Mouse (Mus musculus) ES-E14 (cell line): ENCODE measurements around the gene Galns. TPM values are rescaled to one million over a fixed set of nuclear protein-coding genes. Genes with fewer than 3 reads are reported as not detected.
A peak's percentile ranks its signal among the peaks of the same experiment; 100 is the strongest.
"Not testable (repeated sequence)": the region's sequence is repeated elsewhere in the genome, so short reads cannot be mapped to it uniquely, and the experiment has no call there.

Experiments
- DNase-seq: peaks from one replicate; pipeline ENCODE4 v3.0.0-alpha.2; 2013; ENCODE audit warnings: low read depth, low spot score
- H3K27ac ChIP-seq: 2 replicates; pipeline ENCODE4 v1.5.1; 2012; ENCODE audit warnings: low read depth, mild to moderate bottlenecking, low read length, moderate library complexity, mixed read lengths; ENCODE audit not compliant: poor library complexity, insufficient read depth, severe bottlenecking
- H3K36me3 ChIP-seq: 2 replicates; pipeline ENCODE4 v1.6.1; 2012; ENCODE audit warnings: mild to moderate bottlenecking, low read length, moderate library complexity, mixed read lengths; ENCODE audit not compliant: control insufficient read depth, poor library complexity, insufficient read depth, severe bottlenecking
- H3K4me1 ChIP-seq, 2 experiments: fragments of 150-350 bp in 1 of 2; sonication (generic) in 1 of 2; 2 replicates each; pipeline ENCODE4 v1.6.1; 2012; ENCODE audit warnings: low read length in 2 of 2, mild to moderate bottlenecking in 1 of 2, mixed read lengths in 1 of 2; ENCODE audit not compliant: control insufficient read depth in 2 of 2, insufficient read depth in 2 of 2, poor library complexity in 1 of 2
- H3K4me3 ChIP-seq, 2 experiments: fragments of 150-350 bp in 1 of 2; sonication (generic) in 1 of 2; 2 replicates each; pipeline ENCODE4 v1.5.1; 2012; ENCODE audit warnings: low read length in 2 of 2, low read depth in 1 of 2, mild to moderate bottlenecking in 1 of 2, mixed read lengths in 1 of 2; ENCODE audit not compliant: insufficient read depth in 1 of 2, poor library complexity in 1 of 2, severe bottlenecking in 1 of 2
- H3K9ac ChIP-seq: 2 replicates; pipeline ENCODE4 v1.6.1; 2012; ENCODE audit warnings: low read depth, mild to moderate bottlenecking, low read length, mixed read lengths; ENCODE audit not compliant: poor library complexity, insufficient read depth, severe bottlenecking
- H3K9me3 ChIP-seq: fragments of 150-350 bp; sonication (generic); 2 replicates; pipeline ENCODE4 v1.6.1; 2012; ENCODE audit warnings: low read depth, mild to moderate bottlenecking, low read length; ENCODE audit not compliant: control insufficient read depth, insufficient read depth
- CHD2 ChIP-seq: IDR thresholded peaks from 2 replicates; pipeline ENCODE4 v1.6.1; 2014; ENCODE audit warnings: mild to moderate bottlenecking, low read depth, low read length, inconsistent platforms
- HCFC1 ChIP-seq: IDR thresholded peaks from 2 replicates; pipeline ENCODE4 v1.6.1; 2012; ENCODE audit warnings: low read length, inconsistent platforms, borderline replicate concordance; ENCODE audit not compliant: insufficient read depth
- MAFK ChIP-seq: IDR thresholded peaks from 2 replicates; pipeline ENCODE4 v1.6.1; 2014; ENCODE audit warnings: mild to moderate bottlenecking, low read depth, low read length, inconsistent platforms; ENCODE audit not compliant: insufficient read depth
- ZC3H11A ChIP-seq: IDR thresholded peaks from 2 replicates; pipeline ENCODE4 v1.6.1; 2012; ENCODE audit warnings: low read depth, mild to moderate bottlenecking, inconsistent platforms, low read length, borderline replicate concordance
- ZNF384 ChIP-seq: IDR thresholded peaks from 2 replicates; pipeline ENCODE4 v1.6.1; 2012; ENCODE audit warnings: low read depth, low read length, inconsistent platforms
- in situ Hi-C, 2 experiments: fragments of 600-800 bp; cut with MboI; formaldehyde crosslinking; loops; one replicate each; pipeline ENCODE4 v1.15.1; 2025; ENCODE audit warnings: low sequenced_read_pairs in 2 of 2, inconsistent platforms in 1 of 2; ENCODE audit not compliant: unreplicated experiment in 2 of 2
- total RNA-seq: library from RNA; depleted of rRNA; stranded (reverse); fragments of 300-350 nt; gene quantifications from 2 replicates; pipeline ENCODE4 v1.2.3, GENCODE M21; 2012

Gene Galns
- total RNA-seq, 1 experiment, result 9.2 TPM

DNA sequence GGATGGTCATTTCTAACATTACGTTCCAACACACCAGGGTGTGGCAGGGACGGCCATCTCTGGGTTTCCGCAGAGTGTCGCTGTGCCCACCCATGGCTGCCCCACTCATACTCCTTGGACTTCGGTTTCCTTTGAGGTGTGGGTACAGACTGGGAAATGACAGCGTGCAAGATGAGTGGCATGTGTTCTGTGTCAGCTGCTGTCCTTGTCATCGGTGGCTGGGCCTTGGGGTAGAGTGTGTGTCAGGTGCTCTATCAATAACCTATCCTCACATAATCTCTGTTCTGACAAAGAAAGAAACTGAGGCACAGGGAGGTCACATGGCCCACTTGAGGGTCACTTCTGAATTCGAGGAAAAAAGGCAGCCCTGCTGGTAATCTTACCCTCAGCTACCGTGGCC is 26.0 kb upstream of the Galns start:
- no peak overlapping the region for H3K4me3 ChIP-seq
- TF ChIP-seq CHD2 (no peak), ZC3H11A (no peak), MAFK (no peak), ZNF384 (no peak), HCFC1 (no peak)
- no peak overlapping the region for H3K9ac ChIP-seq
- in situ Hi-C loops, result no loop called here
- H3K9me3 ChIP-seq, result no peaks in the 10 kb centered on the region
- no peak overlapping the region; the same call in 1 of the 2 replicates for H3K27ac ChIP-seq
- no peaks in the 10 kb centered on the region for H3K36me3 ChIP-seq
- peaks cover 0 to 9% of the 10 kb centered on the region in 2 experiments; a peak in 1 of 4 replicates for H3K4me1 ChIP-seq
- no peak for DNase-seq

DNA sequence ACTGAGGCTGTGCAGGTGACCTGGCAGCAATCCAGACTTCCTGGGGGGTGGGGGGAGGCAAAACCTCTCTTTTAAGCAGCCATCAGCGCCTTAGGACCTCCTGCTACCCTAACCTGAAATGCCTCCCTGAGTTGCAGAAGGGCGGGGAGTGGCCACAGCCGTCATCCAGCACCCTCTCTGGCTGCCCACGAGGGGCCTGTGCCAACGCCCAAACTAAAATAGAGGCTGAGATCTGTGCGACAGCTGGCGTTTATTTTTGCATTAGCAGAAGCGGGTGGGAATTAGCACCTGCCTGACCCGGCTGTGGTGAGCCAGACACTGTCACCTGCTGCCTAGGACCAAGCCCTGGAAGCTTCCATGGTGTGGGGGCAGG is 25.5 kb upstream of the Galns start:
- no peaks in the 10 kb centered on the region for H3K9me3 ChIP-seq
- peaks cover 0 to 9% of the 10 kb centered on the region in 2 experiments; a peak in 1 of 4 replicates for H3K4me1 ChIP-seq
- H3K27ac ChIP-seq, result no peak overlapping the region
- TF ChIP-seq ZC3H11A, result no peak
- TF ChIP-seq MAFK, result no peak
- TF ChIP-seq CHD2, result no peak
- TF ChIP-seq HCFC1, result no peak
- no peak for TF ChIP-seq ZNF384
- H3K9ac ChIP-seq, result no peak overlapping the region
- in situ Hi-C loops, result no loop called here
- no peaks in the 10 kb centered on the region for H3K36me3 ChIP-seq
- no peak overlapping the region for H3K4me3 ChIP-seq
- no peak for DNase-seq

DNA sequence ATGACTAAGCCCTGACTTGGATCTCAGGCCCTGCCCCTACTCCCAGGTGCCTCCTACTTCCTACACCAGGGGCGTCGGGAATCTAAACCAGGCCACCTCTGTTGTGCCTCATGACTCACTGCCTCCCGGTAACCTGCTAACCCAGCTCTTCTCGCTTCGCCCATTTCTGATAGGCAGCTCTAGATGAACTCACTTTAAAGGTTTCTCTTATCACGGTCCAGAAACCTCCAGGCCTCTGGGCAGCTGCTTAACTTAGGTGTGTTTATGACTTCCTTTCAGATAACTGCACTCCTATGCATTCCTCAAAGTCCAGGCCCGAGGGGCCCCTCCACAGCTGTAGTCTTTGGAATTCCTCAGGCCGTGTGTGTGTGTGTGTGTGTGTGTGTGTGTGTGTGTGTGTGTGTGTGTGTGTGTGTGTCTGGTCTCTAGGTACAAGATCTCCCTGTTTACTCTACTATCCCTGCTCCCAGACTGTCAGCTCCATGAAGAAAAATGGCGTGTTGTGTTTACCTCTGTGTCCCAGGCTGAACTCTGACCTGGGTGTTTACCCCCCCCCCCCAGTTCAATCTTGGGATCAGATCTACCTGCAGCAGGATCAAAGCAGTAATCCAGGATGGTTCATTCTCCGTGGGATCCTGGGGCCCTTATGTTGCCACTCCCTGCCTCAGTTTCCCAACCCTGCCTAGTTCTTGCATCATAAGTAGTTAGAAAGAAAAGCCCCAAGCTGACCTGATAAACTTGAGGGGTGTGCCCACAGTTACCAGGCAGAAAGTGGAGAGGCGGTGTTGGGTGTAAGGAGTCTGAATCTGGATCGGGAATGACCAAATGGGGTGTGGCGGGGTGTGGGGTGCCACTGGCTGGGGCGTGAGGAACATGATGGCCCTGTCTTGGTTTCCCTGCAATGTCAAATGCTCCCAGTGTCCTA is 24.9 kb upstream of the Galns start:
- H3K4me3 ChIP-seq, result no peak overlapping the region
- TF ChIP-seq MAFK (no peak), ZC3H11A (no peak), ZNF384 (no peak), HCFC1 (no peak), CHD2 (no peak)
- no peak for DNase-seq
- in situ Hi-C loops, result no loop called here
- H3K9ac ChIP-seq, result no peak overlapping the region
- no peaks in the 10 kb centered on the region for H3K9me3 ChIP-seq
- H3K27ac ChIP-seq, result no peak overlapping the region
- peaks cover 0 to 9% of the 10 kb centered on the region in 2 experiments; a peak in 1 of 4 replicates for H3K4me1 ChIP-seq
- H3K36me3 ChIP-seq, result no peaks in the 10 kb centered on the region

DNA sequence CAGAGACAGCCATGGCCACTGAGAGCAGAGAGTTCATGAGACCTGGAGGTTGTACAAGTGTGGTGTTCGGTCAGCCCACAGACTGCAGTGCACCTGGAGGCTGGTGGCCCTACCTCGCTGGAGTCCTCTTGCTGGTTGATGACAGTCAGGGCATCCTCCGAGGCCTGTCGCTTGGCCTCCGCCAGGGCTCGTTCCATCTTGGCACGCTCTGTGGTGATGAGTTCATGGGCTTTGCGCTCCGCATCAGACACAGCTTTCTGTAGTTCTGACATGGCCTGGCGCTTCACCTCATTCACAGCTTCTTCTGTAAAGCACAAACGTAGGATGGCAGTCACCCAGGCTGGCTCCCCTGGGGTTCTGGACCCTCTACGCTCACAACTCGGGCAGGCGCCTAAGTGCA is 21.9 kb upstream of the Galns start:
- Histone ChIP-seq H3K9ac (no peak overlapping the region), H3K36me3 (no peaks in the 10 kb centered on the region), H3K4me3 (no peak overlapping the region), H3K4me1 (peaks cover 0 to 13% of the 10 kb centered on the region in 2 experiments; a peak in 1 of 4 replicates), H3K9me3 (no peaks in the 10 kb centered on the region), H3K27ac (no peak overlapping the region)
- in situ Hi-C loops, result no loop called here
- TF ChIP-seq CHD2 (no peak), HCFC1 (no peak), MAFK (no peak)
- DNase-seq, result no peak

DNA sequence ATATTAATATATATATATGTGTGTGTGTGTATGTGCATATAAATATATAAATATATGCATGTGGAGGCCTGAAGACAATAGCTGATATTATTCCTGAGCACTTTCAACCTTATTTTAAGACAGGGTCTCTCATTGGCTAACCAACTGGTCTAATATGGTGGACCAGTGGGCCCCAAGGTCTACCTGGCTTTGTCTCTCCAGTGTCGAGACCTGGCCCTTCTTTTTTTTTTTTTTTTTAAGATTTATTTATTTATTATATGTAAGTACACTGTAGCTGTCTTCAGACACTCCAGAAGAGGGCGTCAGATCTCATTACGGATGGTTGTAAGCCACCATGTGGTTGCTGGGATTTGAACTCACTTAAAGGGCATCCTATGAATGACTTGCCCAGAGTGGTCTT is 20.9 kb upstream of the Galns start:
- H3K36me3 ChIP-seq, in situ Hi-C loops, H3K4me3 ChIP-seq, DNase-seq, H3K9me3 ChIP-seq, H3K4me1 ChIP-seq, H3K9ac ChIP-seq, H3K27ac ChIP-seq: not testable (repeated sequence)
- 0 out of 2 replicates have a peak, but pooled peaks have one; percentile 50 for TF ChIP-seq ZNF384
